Mouse (Mus musculus): ENCODE measurements around the gene Raf1.

DNA sequence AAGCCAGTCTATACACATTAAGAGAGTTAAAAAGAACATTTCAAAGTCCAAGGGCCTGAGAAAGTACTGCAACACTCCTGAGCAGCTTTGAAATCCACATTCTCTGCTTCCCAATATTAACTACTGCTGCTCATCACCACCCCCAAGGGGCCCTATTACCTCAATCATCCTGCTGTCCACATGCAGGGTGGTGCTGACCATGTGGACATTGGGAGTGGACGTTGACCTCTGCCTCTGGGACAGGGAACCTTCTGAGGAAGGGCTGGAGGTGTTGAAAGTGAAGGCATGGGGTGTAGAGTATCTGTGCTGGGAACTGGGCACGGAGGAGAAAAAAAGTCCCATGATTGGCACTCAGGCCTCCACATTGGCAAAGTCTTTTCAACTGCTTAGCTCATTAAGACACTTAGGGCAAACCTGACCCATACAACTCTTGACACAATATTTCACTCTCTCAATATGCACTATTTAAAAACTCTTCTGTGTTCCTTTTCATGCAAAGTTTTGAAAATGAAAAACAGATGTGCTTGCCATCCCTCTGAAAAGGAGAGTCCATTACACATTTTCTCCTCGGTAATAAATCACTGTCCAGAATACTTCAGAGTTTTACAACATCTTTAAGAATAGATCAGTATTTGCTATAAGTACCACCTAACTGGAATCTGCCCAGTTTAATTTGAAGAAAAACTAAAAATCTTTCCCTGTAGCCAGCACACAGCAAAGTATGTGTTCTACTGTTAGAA is 45.2 kb downstream of the Raf1 start:
- TF ChIP-seq POLR2A (IDR thresholded peaks at IDR 0.05; ENCODE audit: borderline replicate concordance, low read depth, low read length) (no peak), CTCF (IDR thresholded peaks at IDR 0.05; ENCODE audit: low read depth, low read length) (no peak)
